Mouse (Mus musculus): Measurements from ENCODE around the gene Pamr1.
A peak's percentile ranks its signal among the peaks of the same experiment; 100 is the strongest.

Pamr1 gene

GRCm38 (mm10) chr2:102663865-102664264 is 114.1 kb downstream of the Pamr1 start:
- DNase-seq: no peak

- DNase-seq: no peak
Observed at GRCm38 (mm10) chr2:102667981-102668380, 118.2 kb downstream of the Pamr1 start.

- DNase-seq: no peak
Observed at GRCm38 (mm10) chr2:102669580-102669979, 119.8 kb downstream of the Pamr1 start.

- DNase-seq: no peak
Observed at GRCm38 (mm10) chr2:102674582-102674981, 124.8 kb downstream of the Pamr1 start.

GRCm38 (mm10) chr2:102675275-102675674 is 125.5 kb downstream of the Pamr1 start:
- DNase-seq: peak; percentile 29 to 69

- no peak for DNase-seq
Observed at GRCm38 (mm10) chr2:102676716-102677312, 127.0 kb downstream of the Pamr1 start.

GRCm38 (mm10) chr2:102677400-102677799 is 127.6 kb downstream of the Pamr1 start:
- DNase-seq: no peak

GRCm38 (mm10) chr2:102681351-102681750 is 131.5 kb downstream of the Pamr1 start:
- no peak for DNase-seq

GRCm38 (mm10) chr2:102682168-102682567 is 132.4 kb downstream of the Pamr1 start:
- DNase-seq: peak; percentile 19 to 53

GRCm38 (mm10) chr2:102685371-102686107 is 135.7 kb downstream of the Pamr1 start:
- no peak for DNase-seq

GRCm38 (mm10) chr2:102686108-102686450 is 136.3 kb downstream of the Pamr1 start:
- no peak for DNase-seq

Measured in spleen, adult 18-20 months (tissue).